Mouse (Mus musculus): ENCODE measurements around the gene Cltc. TPM values are rescaled to one million over a fixed set of nuclear protein-coding genes. Genes with fewer than 3 reads are reported as not detected.

Gene Cltc
- total RNA-seq, 2 experiments from 2014 or later = 534 to 538 TPM

- DNase-seq (ENCODE audit: low spot score in 2 of 2) = no peak
These were observed 106.7 kb downstream of the Cltc start for GRCm38 (mm10) chr11:86650676-86651075.

- no peak for DNase-seq (ENCODE audit: low spot score in 2 of 2)
These were observed 107.8 kb downstream of the Cltc start for GRCm38 (mm10) chr11:86649542-86649941.

GRCm38 (mm10) chr11:86647706-86648447 lies 109.5 kb downstream of the Cltc start:
- no peak for DNase-seq (ENCODE audit: low spot score in 2 of 2)

DNA sequence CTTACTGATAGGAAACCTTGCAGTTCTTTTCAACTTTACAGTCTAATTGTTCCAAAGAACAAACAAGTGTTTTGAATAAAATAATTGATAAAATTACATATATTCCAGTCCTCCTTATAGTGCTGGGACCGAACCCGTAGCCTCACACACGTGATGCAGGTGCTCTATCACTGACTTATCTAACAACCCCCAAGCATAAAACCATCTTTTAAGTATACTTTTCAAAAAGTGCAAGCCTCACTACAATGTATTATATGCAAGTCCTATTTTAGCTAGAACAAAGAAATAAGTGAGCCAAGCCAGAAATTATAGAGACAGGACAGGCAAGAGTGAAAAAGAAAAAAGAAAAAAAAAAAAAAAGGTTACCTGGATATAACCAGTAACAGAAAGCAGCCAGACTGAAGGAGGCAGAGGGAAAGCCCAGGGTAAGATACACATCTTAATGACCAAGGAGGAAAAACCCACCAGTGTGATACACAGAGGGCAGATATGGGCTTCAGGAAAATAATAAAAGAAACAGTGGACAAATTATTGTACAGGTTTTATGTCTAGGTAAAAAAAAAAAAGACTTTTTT lies 110.4 kb downstream of the Cltc start:
- no peak for DNase-seq (ENCODE audit: low spot score in 2 of 2)

GRCm38 (mm10) chr11:86646136-86646834 lies 111.1 kb downstream of the Cltc start:
- DNase-seq (ENCODE audit: low spot score in 2 of 2) = peak in 1 of 2 experiments; percentile 34

DNA sequence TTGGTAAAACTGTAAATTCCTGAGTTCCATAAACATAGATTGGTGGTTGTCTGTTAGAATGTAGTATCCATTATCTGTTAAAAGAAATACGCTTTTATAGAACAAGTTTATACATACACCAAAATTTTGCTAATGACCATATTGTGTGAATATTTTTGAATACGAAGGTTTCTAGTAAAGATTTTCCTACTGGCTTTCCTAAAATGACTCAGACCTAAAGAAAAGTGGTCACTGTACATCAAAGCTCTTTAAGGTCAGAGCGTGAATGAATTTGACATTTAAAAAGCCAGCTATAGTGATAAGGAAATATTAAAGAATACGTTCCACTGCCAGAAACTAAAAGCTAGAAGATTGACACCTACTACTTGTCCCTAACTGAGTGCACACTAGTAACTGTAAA lies 112.8 kb downstream of the Cltc start:
- no peak for DNase-seq (ENCODE audit: low spot score in 2 of 2)

Other genes starting within 250 kb of the Cltc start
- 10 to 100 TPM; 35.5 to 36.7 TPM for gene Rps6kb1, start 212.8 kb downstream of the Cltc start, total RNA-seq (2021)
- gene Tubd1, start 212.6 kb downstream of the Cltc start, total RNA-seq (2021) = 1 to 10 TPM; 4.8 to 5.0 TPM
- gene Vmp1, start 73.7 kb downstream of the Cltc start, total RNA-seq (2021) = 100 to 1,000 TPM; 143 to 150 TPM
- 1 to 10 TPM; 7.8 to 8.9 TPM for gene Ptrh2, start 73.6 kb downstream of the Cltc start, total RNA-seq (2021)
- gene Dhx40, start 50.2 kb upstream of the Cltc start, total RNA-seq (2021) = 10 to 100 TPM; 22.8 to 22.9 TPM
- 10 to 100 TPM; 46.1 to 46.4 TPM for gene Ypel2, start 236.1 kb upstream of the Cltc start, total RNA-seq (2021)

All from left cerebral cortex, adult 18-20 months (tissue).